Mouse (Mus musculus): ENCODE results near the gene Fgfr2.

DNA sequence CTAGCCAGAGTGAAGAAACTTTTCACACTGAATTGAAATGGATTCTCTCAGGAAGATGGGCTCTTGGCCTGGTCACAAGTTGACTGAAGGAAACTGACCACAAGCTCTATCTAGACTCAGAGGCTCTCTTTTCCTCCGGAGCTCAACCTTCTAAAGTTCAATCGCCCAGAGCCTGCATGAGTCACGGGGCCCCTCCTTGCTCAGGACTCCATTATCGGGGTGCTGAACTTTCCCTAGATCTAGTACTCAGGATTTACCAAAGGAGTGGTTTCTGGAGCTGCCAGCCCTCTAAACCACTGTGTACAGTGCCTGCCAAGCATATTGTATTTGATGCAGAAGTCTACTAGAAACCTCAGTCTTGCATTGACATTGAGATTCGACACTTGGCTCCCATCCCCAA, 1666.4 kb downstream of the Fgfr2 start:
- TF ChIP-seq CTCF (IDR thresholded peaks at IDR 0.05; ENCODE audit: insufficient read depth, low read length) (no peak), POLR2A (IDR thresholded peaks at IDR 0.05; ENCODE audit: borderline replicate concordance, extremely low read depth, low read depth, low read length) (no peak)
